Mouse (Mus musculus) skeletal muscle tissue, adult 2 months (tissue): ENCODE data around the gene Rad50.

Experiments used
- DNase-seq: peaks from one replicate; pipeline ENCODE4 v3.0.0-alpha.2; 2012; ENCODE audit warnings: low read depth, low spot score

Gene Rad50

DNA sequence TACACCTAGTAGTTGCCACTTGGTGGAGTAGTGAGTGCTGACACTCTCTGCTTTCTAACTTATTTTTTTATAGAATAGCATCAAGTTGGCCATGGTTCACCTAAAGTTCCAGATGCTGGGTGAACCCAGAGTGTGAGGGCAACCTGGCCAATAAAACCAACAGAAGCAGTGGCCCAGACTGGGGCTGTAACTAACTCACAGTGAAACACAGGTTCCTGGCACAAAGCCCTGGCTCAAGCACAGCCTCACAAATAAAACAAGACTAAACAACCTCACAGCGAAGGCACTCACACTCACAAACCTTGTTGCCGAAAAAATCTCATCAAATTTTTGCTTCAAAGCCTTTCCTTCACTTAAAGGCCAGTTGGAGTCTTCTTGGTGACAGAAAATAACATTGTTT, 8.6 kb downstream of the Rad50 start:
- no peak for DNase-seq

DNA sequence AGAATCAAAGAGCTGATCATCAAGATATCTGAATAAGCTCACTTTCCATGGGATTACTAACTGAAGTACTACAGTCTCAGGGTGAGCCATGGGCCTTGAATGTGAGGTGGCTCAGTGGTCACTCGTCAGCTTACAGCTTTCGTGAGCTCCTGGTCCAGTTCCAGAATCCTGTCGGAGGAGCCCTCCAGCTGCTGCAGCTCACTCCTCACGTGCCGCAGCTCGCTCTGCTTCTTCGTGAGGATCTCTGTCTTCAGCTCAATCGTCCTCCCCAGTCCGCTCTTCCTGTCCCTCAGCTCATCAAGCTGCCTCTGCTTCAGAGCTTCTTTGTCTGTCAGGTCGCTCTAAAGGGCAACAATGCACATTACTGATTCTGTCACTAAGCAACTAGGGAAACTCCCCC, 15.1 kb downstream of the Rad50 start:
- no peak for DNase-seq

GRCm38 (mm10) chr11:53682994-53683530, 24.1 kb downstream of the Rad50 start:
- peak; percentile 25 for DNase-seq

GRCm38 (mm10) chr11:53682170-53682569, 24.9 kb downstream of the Rad50 start:
- no peak for DNase-seq

DNA sequence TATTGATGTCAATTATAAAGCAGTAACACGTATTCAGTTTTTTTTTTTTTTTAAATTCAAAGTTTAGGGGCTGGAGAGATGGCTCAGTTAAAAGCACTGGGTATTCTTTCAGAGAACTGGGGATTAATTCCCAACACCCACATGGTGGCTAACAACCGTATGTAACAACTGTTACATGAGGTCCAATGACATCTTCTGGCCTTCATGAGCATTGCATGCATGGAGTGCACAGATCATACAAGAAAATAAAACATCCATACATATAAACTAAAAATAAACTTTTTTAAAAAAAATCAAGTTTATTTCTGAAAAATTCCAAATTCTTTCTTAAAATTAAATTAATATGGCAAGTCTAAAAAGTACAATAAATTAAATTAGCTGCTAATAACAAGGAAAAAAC, 25.4 kb downstream of the Rad50 start:
- no peak for DNase-seq

- DNase-seq: no peak
Measured at GRCm38 (mm10) chr11:53680141-53680540, 27.0 kb downstream of the Rad50 start.

DNA sequence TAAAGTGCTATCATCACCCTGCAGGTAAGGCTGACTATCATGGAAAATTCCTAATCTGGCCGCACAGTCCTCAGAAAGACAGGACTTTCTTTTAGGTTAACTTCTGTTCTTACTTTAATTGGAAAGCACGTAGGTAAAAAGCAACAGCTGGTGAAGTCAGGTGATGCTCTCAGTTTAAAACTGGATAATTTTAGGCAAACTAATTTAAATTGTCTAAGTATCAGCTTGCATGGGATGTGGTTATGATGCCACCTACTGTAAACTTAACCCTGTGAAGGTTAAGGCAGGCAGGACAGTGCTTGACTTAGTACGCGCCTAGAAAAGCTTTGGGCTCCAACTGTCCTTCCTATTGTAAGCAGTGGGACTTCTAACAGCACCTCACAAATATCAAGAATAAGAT, 35.7 kb downstream of the Rad50 start:
- no peak for DNase-seq

GRCm38 (mm10) chr11:53664091-53664490, 43.0 kb downstream of the Rad50 start:
- no peak for DNase-seq

DNA sequence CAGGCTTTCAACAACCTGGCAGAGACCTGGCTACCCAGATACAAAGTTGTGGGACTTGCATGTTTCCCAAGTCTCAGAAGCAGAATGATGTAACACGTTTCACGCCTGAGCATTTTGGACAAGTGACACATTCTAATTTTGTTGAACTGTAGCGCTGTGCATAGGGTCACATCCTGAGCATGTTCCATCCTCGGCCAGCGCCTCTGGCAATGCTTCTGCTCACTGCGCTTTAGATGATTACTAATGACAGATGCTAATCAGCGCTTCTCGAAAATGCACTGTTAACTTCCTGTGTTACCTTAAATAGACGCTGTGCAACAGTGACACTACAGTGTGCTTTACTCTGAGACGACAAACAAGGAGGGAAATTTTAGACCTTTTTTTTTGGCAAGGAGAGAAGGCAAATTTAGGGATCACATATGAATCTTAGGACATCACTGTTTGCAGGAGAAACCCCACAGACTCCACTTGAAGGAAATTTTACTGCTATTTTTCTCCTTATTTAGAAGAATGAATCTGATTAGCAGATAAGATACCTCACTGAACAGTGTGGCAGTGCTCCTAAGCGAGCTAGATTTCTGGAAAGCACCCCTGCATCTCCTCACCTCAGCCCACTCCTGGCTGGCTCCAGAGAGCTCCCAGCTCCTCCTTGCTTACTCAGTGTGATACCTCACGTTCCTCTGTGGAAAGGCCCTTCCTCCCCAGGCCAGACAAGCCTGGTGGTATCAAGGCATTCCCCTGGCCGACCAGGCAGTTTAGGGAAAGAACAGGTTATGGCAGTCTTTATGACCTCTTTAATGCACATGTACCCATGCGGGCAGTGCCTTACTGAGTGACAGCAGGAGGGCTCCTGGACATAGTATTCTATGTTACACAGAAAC, 44.1 kb downstream of the Rad50 start:
- no peak for DNase-seq

DNA sequence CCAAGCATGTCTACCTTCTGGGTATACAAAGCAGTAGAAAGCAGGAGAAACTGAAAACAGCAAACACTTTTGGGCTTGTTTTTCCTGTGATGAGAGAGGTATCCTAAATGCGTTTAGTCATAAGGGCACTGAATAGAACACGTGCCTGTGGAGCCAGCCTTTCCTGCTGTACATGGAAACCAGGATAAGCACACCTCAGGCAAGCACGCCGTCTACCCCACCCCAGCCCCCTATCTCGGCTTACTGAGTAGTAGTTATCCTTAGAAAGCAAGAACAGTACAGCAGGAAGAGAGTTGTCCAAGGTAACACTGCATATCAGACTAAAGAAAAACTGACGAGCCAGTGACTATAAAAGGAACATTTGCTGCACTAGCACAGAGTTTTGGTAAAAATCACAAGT, 49.3 kb downstream of the Rad50 start:
- no peak for DNase-seq

GRCm38 (mm10) chr11:53657381-53657780, 49.7 kb downstream of the Rad50 start:
- no peak for DNase-seq

DNA sequence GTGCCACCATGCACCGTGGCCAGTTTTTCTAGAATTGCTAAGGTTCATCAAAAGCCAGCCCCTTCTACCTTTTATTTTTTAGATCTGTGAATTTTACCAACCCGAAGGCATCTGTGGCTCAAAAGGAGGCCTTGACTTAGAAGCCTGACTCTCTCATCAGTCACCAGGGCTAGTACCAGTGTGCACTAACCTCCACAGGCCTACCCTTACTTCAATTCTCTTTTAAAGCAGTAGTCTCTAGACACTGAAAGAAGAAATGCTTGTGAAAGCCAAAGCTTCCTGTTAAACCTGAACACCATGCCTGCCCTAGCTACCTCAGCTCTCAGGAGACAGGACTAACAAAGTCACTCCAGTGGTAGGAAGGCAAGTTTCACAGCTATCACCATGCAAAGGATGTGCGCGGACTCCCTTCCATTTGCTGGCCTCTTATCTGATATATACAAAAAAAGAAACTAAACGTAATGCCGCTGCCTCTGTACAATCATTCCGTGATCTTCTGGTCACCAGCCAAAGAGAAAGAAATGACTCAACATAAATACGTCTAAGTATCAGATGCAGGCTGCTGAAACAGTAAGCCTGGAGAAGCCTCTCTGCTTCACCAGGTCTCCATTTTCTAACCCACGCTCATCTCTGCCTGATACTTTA, 50.4 kb downstream of the Rad50 start:
- DNase-seq: no peak

DNA sequence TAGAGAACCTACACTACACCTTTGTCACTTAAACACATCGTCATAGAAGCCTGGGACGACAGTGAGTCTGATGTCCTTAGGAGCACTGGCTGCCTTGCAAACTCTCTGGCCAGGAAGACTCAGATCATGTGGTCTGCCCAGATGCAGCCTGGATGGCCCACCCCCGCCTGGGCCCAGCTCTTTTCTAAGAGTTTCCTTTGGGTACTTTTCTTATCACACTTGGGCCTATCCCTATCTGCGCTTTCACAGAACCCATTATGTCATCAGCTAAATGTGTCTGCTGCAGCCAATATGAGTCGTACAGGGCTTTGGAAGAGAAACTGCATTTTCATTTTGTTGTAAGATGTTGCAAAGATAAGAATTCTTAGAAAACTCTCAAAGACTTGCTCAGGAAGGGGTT, 52.1 kb downstream of the Rad50 start:
- DNase-seq: no peak

DNA sequence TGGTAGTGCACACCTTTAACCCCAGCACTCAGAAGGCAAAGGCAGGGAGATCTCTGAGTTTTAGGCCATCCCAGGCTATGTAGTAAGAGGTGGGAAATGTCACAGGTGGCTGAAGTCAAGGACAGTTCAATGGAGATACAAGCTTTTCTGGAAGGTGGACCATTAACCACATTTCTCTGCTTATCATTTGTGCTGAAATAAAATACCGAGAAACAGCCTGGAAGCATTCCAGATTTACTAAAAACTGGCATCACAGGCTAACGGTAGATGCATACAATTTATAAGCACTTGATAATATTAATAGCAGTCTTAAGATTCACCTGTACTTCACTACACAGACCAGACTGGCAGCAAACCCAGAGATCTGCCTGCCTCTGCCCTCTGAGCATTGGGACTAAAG, 54.7 kb downstream of the Rad50 start:
- no peak for DNase-seq

DNA sequence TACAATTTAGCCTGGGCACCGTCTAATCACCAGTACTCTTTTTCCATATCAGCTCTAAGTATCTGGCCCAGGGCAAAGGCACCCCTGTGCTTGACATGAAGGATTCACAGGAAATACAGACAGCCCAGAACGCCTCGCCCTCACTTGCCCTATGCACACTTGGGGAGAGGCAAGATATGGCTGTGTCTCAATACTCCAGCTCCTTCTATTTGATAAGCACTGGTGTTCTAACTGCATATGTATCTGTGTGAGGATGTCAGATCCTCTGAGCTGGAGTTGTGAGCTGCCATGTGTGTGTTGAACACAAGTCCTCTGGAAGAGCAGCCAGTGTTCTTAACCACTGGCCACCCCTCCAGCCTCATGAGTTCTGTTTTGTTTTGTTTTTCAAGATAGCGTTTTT, 55.7 kb downstream of the Rad50 start:
- DNase-seq: no peak

GRCm38 (mm10) chr11:53644017-53644416, 63.1 kb downstream of the Rad50 start:
- DNase-seq: no peak

DNA sequence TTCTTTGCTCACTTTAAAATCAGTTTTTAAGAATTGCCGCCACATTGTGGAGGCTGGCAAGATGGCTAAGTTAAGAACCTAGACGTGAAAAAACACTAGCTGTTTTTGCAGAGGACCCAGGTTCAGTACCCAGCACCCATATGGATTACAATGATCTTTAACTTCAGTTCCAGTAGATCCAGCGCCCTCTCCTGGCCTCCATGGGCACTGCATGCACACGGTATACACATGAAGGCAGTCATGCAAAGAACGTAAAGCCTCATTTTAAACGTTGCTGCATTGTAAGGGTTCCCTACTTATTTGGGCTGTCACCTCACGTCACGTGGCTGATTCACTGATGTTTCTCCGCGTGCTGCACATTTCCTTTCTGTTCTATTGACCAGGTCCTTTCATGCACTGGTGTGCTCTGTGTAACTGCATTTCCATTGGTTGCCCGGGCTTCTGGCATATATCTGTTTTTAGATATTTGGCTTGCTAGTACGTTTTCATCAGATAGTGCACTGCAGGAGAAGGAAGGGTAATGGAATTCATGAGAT, 64.3 kb downstream of the Rad50 start:
- DNase-seq: no peak

DNA sequence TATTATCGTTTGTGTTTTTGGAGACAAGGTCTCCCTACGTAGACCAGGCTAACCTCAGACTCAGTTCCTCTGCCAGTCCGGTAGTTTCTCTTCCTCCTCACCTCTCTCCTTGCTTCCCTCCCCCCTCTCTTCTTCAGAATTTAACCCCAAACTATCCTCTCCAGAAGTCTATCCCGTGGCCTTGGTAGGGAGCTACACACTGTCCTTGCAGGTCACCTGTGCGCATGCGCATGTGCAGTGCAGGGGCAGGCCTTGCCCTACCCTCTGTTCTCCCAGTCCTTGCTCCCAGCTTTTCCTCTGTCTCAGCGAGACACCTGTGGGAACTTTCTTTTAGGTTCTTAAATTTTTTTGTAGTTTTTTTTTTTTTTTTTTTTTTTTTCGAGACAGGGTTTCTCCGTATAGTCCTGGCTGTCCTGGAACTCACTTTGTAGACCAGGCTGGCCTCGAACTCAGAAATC, 69.3 kb downstream of the Rad50 start:
- no peak for DNase-seq

- DNase-seq: no peak
Measured at GRCm38 (mm10) chr11:53637046-53637802, 69.9 kb downstream of the Rad50 start.

DNA sequence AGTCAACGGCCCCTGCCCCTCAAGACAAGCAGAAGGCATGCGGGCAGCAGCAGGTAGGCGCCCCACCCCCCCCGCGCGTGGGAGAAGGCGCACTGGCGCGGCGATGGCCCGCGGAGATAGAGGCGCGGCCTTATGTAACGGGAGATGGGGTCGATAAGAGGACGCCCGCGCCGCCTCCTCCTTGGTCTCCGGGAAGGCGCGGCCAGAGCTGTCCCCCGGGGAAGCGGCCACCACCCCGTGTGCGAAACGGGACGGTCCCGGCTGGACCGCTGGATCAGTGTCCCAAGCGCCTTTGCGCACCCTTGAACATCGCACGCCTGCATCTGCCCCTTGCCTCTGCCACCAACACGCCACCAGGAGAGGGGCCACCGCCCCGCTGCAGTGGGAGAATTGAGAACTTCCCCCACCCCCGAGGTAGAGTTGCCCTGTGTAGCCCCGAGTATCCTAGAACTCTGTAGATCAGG, 70.9 kb downstream of the Rad50 start:
- DNase-seq: no peak

DNA sequence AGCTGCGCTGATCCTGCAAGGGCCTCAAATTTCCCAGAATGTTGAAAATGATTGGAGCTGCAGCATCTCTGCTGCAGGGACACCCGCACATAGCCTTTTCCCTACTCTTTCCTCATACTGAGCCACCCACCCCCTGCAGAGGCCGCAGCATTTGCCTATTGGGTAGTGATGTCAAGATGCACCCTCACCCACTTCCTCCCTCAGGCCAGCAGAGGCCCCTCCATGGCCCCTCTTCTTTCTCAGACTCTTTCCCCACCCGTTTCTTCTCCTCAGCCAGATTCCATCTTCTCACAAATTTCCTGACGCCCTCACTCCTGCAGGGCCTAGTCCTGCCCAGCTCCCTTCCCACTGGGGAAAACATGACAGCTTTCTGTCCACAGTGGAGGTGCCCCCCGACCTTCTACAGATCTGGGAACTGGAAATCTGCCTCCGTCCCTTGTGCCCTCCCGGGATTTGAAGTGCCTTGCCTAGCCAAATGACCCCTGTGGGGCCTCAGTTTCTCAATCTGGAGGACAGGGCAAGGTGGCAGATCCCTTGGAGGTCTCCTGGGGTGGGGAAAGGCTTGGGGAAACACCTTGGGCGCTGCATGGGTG, 71.4 kb downstream of the Rad50 start:
- no peak for DNase-seq
